Mouse (Mus musculus) embryonic facial prominence, embryonic 10.5 days (tissue): Measurements from ENCODE around the gene D8Ertd738e. TPM values are rescaled to one million over a fixed set of nuclear protein-coding genes. Genes with fewer than 3 reads are reported as not detected.

Experiments used
- DNase-seq: peaks from one replicate; pipeline ENCODE4 v3.0.0-alpha.2; 2017; ENCODE audit warnings: low spot score
- H3K27ac ChIP-seq: fragments of 300-500 bp; sonication (generic); replicated peaks from 2 replicates; pipeline ENCODE4 v1.5.1; 2016; ENCODE audit warnings: mild to moderate bottlenecking
- H3K27me3 ChIP-seq: fragments of 300-500 bp; sonication (generic); replicated peaks from 2 replicates; pipeline ENCODE4 v1.6.1; 2016; ENCODE audit warnings: low read depth, mild to moderate bottlenecking; ENCODE audit not compliant: poor library complexity, severe bottlenecking
- H3K36me3 ChIP-seq: fragments of 300-500 bp; sonication (generic); replicated peaks from 2 replicates; pipeline ENCODE4 v1.6.1; 2016; ENCODE audit warnings: mild to moderate bottlenecking, moderate library complexity
- H3K4me1 ChIP-seq: fragments of 300-500 bp; sonication (generic); 2 replicates; pipeline ENCODE4 v1.6.1; 2016
- H3K4me3 ChIP-seq: fragments of 300-500 bp; sonication (generic); 2 replicates; pipeline ENCODE4 v1.5.1; 2016; ENCODE audit warnings: mild to moderate bottlenecking, moderate library complexity
- H3K9me3 ChIP-seq: fragments of 300-500 bp; sonication (generic); 2 replicates; pipeline ENCODE4 v1.6.1; 2016; ENCODE audit warnings: mild to moderate bottlenecking
- WGBS: fragments of 180-500 bp; shearing (Covaris S2); methylation state at CpG from one replicate; pipeline ENCODE4 v1.1.7; 2016; 5-methylcytosine and 5-hydroxymethylcytosine counted together
- microRNA counts: library from miRNA; unstranded; fragments of <30 nt; microRNA quantifications from one replicate; lab custom pipeline; 2017
- microRNA-seq: library from miRNA; unstranded; fragments of <30 nt; microRNA quantifications from one replicate; pipeline ENCODE4, GENCODE M21; 2017
- polyA plus RNA-seq: library from polyadenylated mRNA; unstranded; fragments of >200 nt; fragmentation: Nextera tagmentation; extraction: Ambion mirVana; gene quantifications from 2 replicates; pipeline ENCODE4 v1.2.1, GENCODE M21; 2016

Gene D8Ertd738e
- polyA plus RNA-seq, 1 experiment from 2014 or later = 427 TPM

GRCm38 (mm10) chr8:84197922-84198774, 51.4 kb downstream of the D8Ertd738e start:
- peak; percentile 97 for DNase-seq
- Histone ChIP-seq H3K4me1 (peaks cover 67% of the 10 kb centered on the region), H3K9me3 (no peaks in the 10 kb centered on the region), H3K27ac (peak overlapping the region; percentile 95), H3K36me3 (0 out of 2 replicates have a peak, but pooled peaks cover 4% of the 10 kb centered on the region), H3K4me3 (peak overlapping the region; percentile 66), H3K27me3 (peaks cover 21% of the 10 kb centered on the region)
- WGBS = 2% methylated on average over 30 of the region's 30 CpGs

- peaks cover 67% of the 10 kb centered on the region for H3K4me1 ChIP-seq
Measured at GRCm38 (mm10) chr8:84197141-84197921, 52.2 kb downstream of the D8Ertd738e start.

More at GRCm38 (mm10) chr8:84197141-84197921, 52.2 kb downstream of the D8Ertd738e start:
- H3K27ac ChIP-seq = peak overlapping the region; percentile 95
- DNase-seq = peak; percentile 98
- 0 out of 2 replicates have a peak, but pooled peaks cover 4% of the 10 kb centered on the region for H3K36me3 ChIP-seq
- H3K4me3 ChIP-seq = peak overlapping the region; percentile 66
- peaks cover 20% of the 10 kb centered on the region for H3K27me3 ChIP-seq
- 2% methylated on average over 43 of the region's 43 CpGs for WGBS
- no peaks in the 10 kb centered on the region for H3K9me3 ChIP-seq

MicroRNA genes within 50 kb of the gene (microRNA counts, 519-probe panel; counts per million panel counts)
- microRNA mmu-miR-23a (lab: Ali Mortazavi, UCI) (4,839 counts per million, percentile 85 among the panel's probes with 10 or more counts), microRNA mmu-miR-27a (lab: Ali Mortazavi, UCI) (5,945 counts per million, percentile 94 among the panel's probes with 10 or more counts)

Small RNA genes within 50 kb of the gene (microRNA-seq; reads per million reads assigned to microRNA genes)
- 5,023 reads per million, percentile 89 among the genes with 10 or more reads in this experiment for gene Mir23a
- gene Mir24-2 = not detected
- gene Mir27a = 148 reads per million, percentile 53 among the genes with 10 or more reads in this experiment
- gene Mir3074-2 = not detected

Other genes starting within 250 kb of the D8Ertd738e start
- gene 1700067K01Rik, start 248.2 kb downstream of the D8Ertd738e start, polyA plus RNA-seq = 0.60 and 1.0 TPM in 2 replicates
- gene 2210011C24Rik, start 237.5 kb downstream of the D8Ertd738e start, polyA plus RNA-seq = 0.28 TPM in 1 of 2 replicates, not detected in the other
- gene Palm3, start 228.2 kb downstream of the D8Ertd738e start, polyA plus RNA-seq = 9.3 and 11.5 TPM in 2 replicates
- gene Il27ra, start 207.1 kb downstream of the D8Ertd738e start, polyA plus RNA-seq = 0.16 and 0.29 TPM in 2 replicates
- not detected in 2 replicates for gene Rln3, start 204.7 kb downstream of the D8Ertd738e start, polyA plus RNA-seq
- gene Gm10643, start 184.6 kb downstream of the D8Ertd738e start, polyA plus RNA-seq = 1.1 and 1.4 TPM in 2 replicates
- gene Rfx1, start 182.9 kb downstream of the D8Ertd738e start, polyA plus RNA-seq = 9.7 TPM in 2 replicates
- gene Dcaf15, start 145.0 kb downstream of the D8Ertd738e start, polyA plus RNA-seq = 15.9 and 18.0 TPM in 2 replicates
- 0.08 and 0.12 TPM in 2 replicates for gene Podnl1, start 123.7 kb downstream of the D8Ertd738e start, polyA plus RNA-seq
- 20.4 and 21.0 TPM in 2 replicates for gene Cc2d1a, start 101.8 kb downstream of the D8Ertd738e start, polyA plus RNA-seq
- 1.5 and 1.8 TPM in 2 replicates for gene 4930432K21Rik, start 101.7 kb downstream of the D8Ertd738e start, polyA plus RNA-seq
- 2.4 and 3.5 TPM in 2 replicates for gene Nanos3, start 64.5 kb downstream of the D8Ertd738e start, polyA plus RNA-seq
- gene Zswim4, start 12.7 kb downstream of the D8Ertd738e start, polyA plus RNA-seq = 37.2 and 41.7 TPM in 2 replicates
- 64.0 and 64.2 TPM in 2 replicates for gene Mri1, start 7.6 kb upstream of the D8Ertd738e start, polyA plus RNA-seq
- gene Ccdc130, start 20.7 kb upstream of the D8Ertd738e start, polyA plus RNA-seq = 21.9 and 24.6 TPM in 2 replicates
- 4.4 and 5.5 TPM in 2 replicates for gene Cacna1a, start 138.7 kb upstream of the D8Ertd738e start, polyA plus RNA-seq